Mouse (Mus musculus): ENCODE data around the gene Ccdc73. TPM values are rescaled to one million over a fixed set of nuclear protein-coding genes. Genes with fewer than 3 reads are reported as not detected.

Ccdc73 gene
- polyA plus RNA-seq, 1 experiment from 2014 or later: 5.3 TPM

- Histone ChIP-seq H3K9ac (ENCODE audit: low read length) (no peak overlapping the region), H3K27me3 (ENCODE audit: control insufficient read depth, insufficient read depth, low read length) (no peaks in the 10 kb centered on the region), H3K27ac (ENCODE audit: low read length) (no peak overlapping the region), H3K4me2 (ENCODE audit: low read depth, low read length) (no peak overlapping the region), H3K9me3 (replicated peaks; ENCODE audit: control insufficient read depth, low read length) (no peaks in the 10 kb centered on the region), H3K4me3 (replicated peaks; ENCODE audit: low read length) (no peak overlapping the region), H3K36me3 (ENCODE audit: control insufficient read depth, insufficient read depth, low read length) (no peaks in the 10 kb centered on the region), H3K4me1 (ENCODE audit: control insufficient read depth, insufficient read depth, low read length) (no peaks in the 10 kb centered on the region)
- WGBS: 85% methylated on average over 3 of the region's 3 CpGs
- ATAC-seq (ENCODE audit: insufficient read depth, low FRiP score): no peak
These were observed 48.1 kb downstream of the Ccdc73 start for GRCm38 (mm10) chr2:104915709-104916108.

- WGBS: 38% methylated on average over 1 of the region's 1 CpGs
- no peak overlapping the region for H3K9ac ChIP-seq (ENCODE audit: low read length)
- H3K36me3 ChIP-seq (ENCODE audit: control insufficient read depth, insufficient read depth, low read length): no peaks in the 10 kb centered on the region
- no peak overlapping the region for H3K27ac ChIP-seq (ENCODE audit: low read length)
- no peaks in the 10 kb centered on the region for H3K27me3 ChIP-seq (ENCODE audit: control insufficient read depth, insufficient read depth, low read length)
- H3K9me3 ChIP-seq (replicated peaks; ENCODE audit: control insufficient read depth, low read length): no peaks in the 10 kb centered on the region
- H3K4me1 ChIP-seq (ENCODE audit: control insufficient read depth, insufficient read depth, low read length): no peaks in the 10 kb centered on the region
- H3K4me2 ChIP-seq (ENCODE audit: low read depth, low read length): no peak overlapping the region
- H3K4me3 ChIP-seq (replicated peaks; ENCODE audit: low read length): no peak overlapping the region
- ATAC-seq (ENCODE audit: insufficient read depth, low FRiP score): no peak
These were observed 96.9 kb downstream of the Ccdc73 start for GRCm38 (mm10) chr2:104964492-104964891.

- Histone ChIP-seq H3K4me3 (replicated peaks; ENCODE audit: low read length) (no peak overlapping the region), H3K9me3 (replicated peaks; ENCODE audit: control insufficient read depth, low read length) (no peaks in the 10 kb centered on the region), H3K4me2 (ENCODE audit: low read depth, low read length) (no peak overlapping the region), H3K27me3 (ENCODE audit: control insufficient read depth, insufficient read depth, low read length) (no peaks in the 10 kb centered on the region), H3K27ac (ENCODE audit: low read length) (no peak overlapping the region), H3K9ac (ENCODE audit: low read length) (no peak overlapping the region), H3K36me3 (ENCODE audit: control insufficient read depth, insufficient read depth, low read length) (no peaks in the 10 kb centered on the region), H3K4me1 (ENCODE audit: control insufficient read depth, insufficient read depth, low read length) (no peaks in the 10 kb centered on the region)
- ATAC-seq (ENCODE audit: insufficient read depth, low FRiP score): no peak
- 27% methylated on average over 2 of the region's 2 CpGs for WGBS
These were observed 114.1 kb downstream of the Ccdc73 start for GRCm38 (mm10) chr2:104981712-104982111.

- no peak for ATAC-seq (ENCODE audit: insufficient read depth, low FRiP score)
- no peak overlapping the region for H3K4me3 ChIP-seq (replicated peaks; ENCODE audit: low read length)
- no peaks in the 10 kb centered on the region for H3K9me3 ChIP-seq (replicated peaks; ENCODE audit: control insufficient read depth, low read length)
- no peaks in the 10 kb centered on the region for H3K4me1 ChIP-seq (ENCODE audit: control insufficient read depth, insufficient read depth, low read length)
- WGBS: 63% methylated on average over 3 of the region's 3 CpGs
- no peaks in the 10 kb centered on the region for H3K36me3 ChIP-seq (ENCODE audit: control insufficient read depth, insufficient read depth, low read length)
- H3K27me3 ChIP-seq (ENCODE audit: control insufficient read depth, insufficient read depth, low read length): no peaks in the 10 kb centered on the region
- H3K9ac ChIP-seq (ENCODE audit: low read length): no peak overlapping the region
- no peak overlapping the region for H3K4me2 ChIP-seq (ENCODE audit: low read depth, low read length)
- no peak overlapping the region for H3K27ac ChIP-seq (ENCODE audit: low read length)
These were observed 118.2 kb downstream of the Ccdc73 start for GRCm38 (mm10) chr2:104985796-104986195.

- Histone ChIP-seq H3K4me1 (ENCODE audit: control insufficient read depth, insufficient read depth, low read length) (no peaks in the 10 kb centered on the region), H3K27ac (ENCODE audit: low read length) (no peak overlapping the region), H3K4me2 (ENCODE audit: low read depth, low read length) (no peak overlapping the region), H3K9ac (ENCODE audit: low read length) (no peak overlapping the region), H3K36me3 (ENCODE audit: control insufficient read depth, insufficient read depth, low read length) (no peaks in the 10 kb centered on the region), H3K4me3 (replicated peaks; ENCODE audit: low read length) (no peak overlapping the region), H3K27me3 (ENCODE audit: control insufficient read depth, insufficient read depth, low read length) (no peaks in the 10 kb centered on the region), H3K9me3 (replicated peaks; ENCODE audit: control insufficient read depth, low read length) (no peaks in the 10 kb centered on the region)
- no peak for ATAC-seq (ENCODE audit: insufficient read depth, low FRiP score)
- WGBS: 84% methylated on average over 1 of the region's 1 CpGs
These were observed 121.4 kb downstream of the Ccdc73 start for GRCm38 (mm10) chr2:104988974-104989373.

GRCm38 (mm10) chr2:104994436-104994835, 126.8 kb downstream of the Ccdc73 start:
- Histone ChIP-seq H3K9me3 (replicated peaks; ENCODE audit: control insufficient read depth, low read length) (no peaks in the 10 kb centered on the region), H3K4me2 (ENCODE audit: low read depth, low read length) (no peak overlapping the region), H3K27ac (ENCODE audit: low read length) (no peak overlapping the region), H3K27me3 (ENCODE audit: control insufficient read depth, insufficient read depth, low read length) (no peaks in the 10 kb centered on the region), H3K4me3 (replicated peaks; ENCODE audit: low read length) (no peak overlapping the region), H3K9ac (ENCODE audit: low read length) (no peak overlapping the region), H3K4me1 (ENCODE audit: control insufficient read depth, insufficient read depth, low read length) (no peaks in the 10 kb centered on the region), H3K36me3 (ENCODE audit: control insufficient read depth, insufficient read depth, low read length) (no peaks in the 10 kb centered on the region)
- 54% methylated on average over 2 of the region's 2 CpGs for WGBS
- ATAC-seq (ENCODE audit: insufficient read depth, low FRiP score): no peak

GRCm38 (mm10) chr2:104996201-104996600, 128.6 kb downstream of the Ccdc73 start:
- Histone ChIP-seq H3K4me2 (ENCODE audit: low read depth, low read length) (no peak overlapping the region), H3K9me3 (replicated peaks; ENCODE audit: control insufficient read depth, low read length) (no peaks in the 10 kb centered on the region), H3K4me1 (ENCODE audit: control insufficient read depth, insufficient read depth, low read length) (no peaks in the 10 kb centered on the region), H3K36me3 (ENCODE audit: control insufficient read depth, insufficient read depth, low read length) (no peaks in the 10 kb centered on the region), H3K27ac (ENCODE audit: low read length) (no peak overlapping the region), H3K27me3 (ENCODE audit: control insufficient read depth, insufficient read depth, low read length) (no peaks in the 10 kb centered on the region), H3K4me3 (replicated peaks; ENCODE audit: low read length) (no peak overlapping the region), H3K9ac (ENCODE audit: low read length) (no peak overlapping the region)
- no peak for ATAC-seq (ENCODE audit: insufficient read depth, low FRiP score)
- 61% methylated on average over 3 of the region's 3 CpGs for WGBS

- H3K9me3 ChIP-seq (replicated peaks; ENCODE audit: control insufficient read depth, low read length): no peaks in the 10 kb centered on the region
- H3K4me2 ChIP-seq (ENCODE audit: low read depth, low read length): no peak overlapping the region
- H3K36me3 ChIP-seq (ENCODE audit: control insufficient read depth, insufficient read depth, low read length): peaks cover 20% of the 10 kb centered on the region; the same call in 1 of the 2 replicates
- no peak for ATAC-seq (ENCODE audit: insufficient read depth, low FRiP score)
- H3K27me3 ChIP-seq (ENCODE audit: control insufficient read depth, insufficient read depth, low read length): no peaks in the 10 kb centered on the region
- no peak overlapping the region for H3K9ac ChIP-seq (ENCODE audit: low read length)
- H3K27ac ChIP-seq (ENCODE audit: low read length): no peak overlapping the region
- H3K4me1 ChIP-seq (ENCODE audit: control insufficient read depth, insufficient read depth, low read length): no peaks in the 10 kb centered on the region
- H3K4me3 ChIP-seq (replicated peaks; ENCODE audit: low read length): no peak overlapping the region
These were observed 139.6 kb downstream of the Ccdc73 start for GRCm38 (mm10) chr2:105007236-105007635.

GRCm38 (mm10) chr2:105016192-105016966, 148.8 kb downstream of the Ccdc73 start:
- 1% methylated on average over 43 of the region's 43 CpGs for WGBS

More at GRCm38 (mm10) chr2:105016192-105016966, 148.8 kb downstream of the Ccdc73 start:
- peak overlapping the region; percentile 88 for H3K4me3 ChIP-seq (replicated peaks; ENCODE audit: low read length)
- H3K36me3 ChIP-seq (ENCODE audit: control insufficient read depth, insufficient read depth, low read length): peaks cover 14% of the 10 kb centered on the region; the same call in 1 of the 2 replicates
- H3K4me2 ChIP-seq (ENCODE audit: low read depth, low read length): peak overlapping the region; percentile 69
- no peaks in the 10 kb centered on the region for H3K27me3 ChIP-seq (ENCODE audit: control insufficient read depth, insufficient read depth, low read length)
- peaks cover 3% of the 10 kb centered on the region; the same call in 1 of the 2 replicates for H3K4me1 ChIP-seq (ENCODE audit: control insufficient read depth, insufficient read depth, low read length)
- ATAC-seq (ENCODE audit: insufficient read depth, low FRiP score): peak; percentile 83
- H3K9me3 ChIP-seq (replicated peaks; ENCODE audit: control insufficient read depth, low read length): no peaks in the 10 kb centered on the region
- peak overlapping the region; percentile 64 for H3K27ac ChIP-seq (ENCODE audit: low read length)
- H3K9ac ChIP-seq (ENCODE audit: low read length): peak overlapping the region; percentile 95

Measured in stomach, embryonic 16.5 days (tissue).